In the genomic region with DNA sequence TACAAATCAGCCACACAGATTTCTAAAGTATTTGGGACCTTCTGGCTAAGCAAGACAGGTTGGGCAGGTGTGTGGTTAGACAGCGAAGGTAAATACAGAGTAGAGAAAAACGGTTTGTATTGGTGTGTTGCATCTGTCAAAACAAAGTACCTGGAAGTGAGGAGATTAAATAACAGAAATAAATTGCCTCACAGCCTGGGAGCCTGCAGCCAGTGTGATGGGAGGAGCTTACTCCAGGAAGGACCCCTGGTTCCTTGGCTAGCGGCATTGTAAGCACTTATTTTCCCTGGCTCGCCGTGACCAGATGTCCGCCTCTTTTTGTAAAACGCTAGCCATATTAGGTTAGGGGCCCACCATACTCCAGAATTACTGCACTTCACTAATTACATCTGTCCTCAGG, we compare ENCODE assay signal across 12 mouse cellular contexts. TPM values are rescaled to one million over a fixed set of nuclear protein-coding genes. Genes with fewer than 3 reads are reported as not detected.
A peak's percentile ranks its signal among the peaks of the same experiment; 100 is the strongest.
DNase-seq lines count a peak whose midpoint lies in the region; ATAC-seq and TF ChIP-seq lines count a peak whose summit lies in the region.
"Had no signal": no experiment of that assay in that cellular context is flagged by ENCODE, and none has a peak within 500 bp of the region (broad histone marks: within the 10 kb centered on the region; RNA-seq: fewer than 3 reads in every experiment).

No protein-coding gene starts in this region.

- WGBS in hindbrain, embryonic 10.5 days = 16% methylated on average over 7 of the region's 7 CpGs
- WGBS in hindbrain, embryonic 16.5 days = 27% methylated on average over 7 of the region's 7 CpGs
- 18% methylated on average over 7 of the region's 7 CpGs for WGBS in forebrain, embryonic 14.5 days
- 14% methylated on average over 7 of the region's 7 CpGs for WGBS in limb, embryonic 10.5 days
- WGBS in neural tube, embryonic 12.5 days = 9% methylated on average over 7 of the region's 7 CpGs
- 76% methylated on average over 7 of the region's 7 CpGs for WGBS in liver, postnatal 0 days (ENCODE audit: insufficient replicate concordance)

- H3K9ac ChIP-seq in hindbrain, embryonic 16.5 days (ENCODE audit: low read depth, low read length) = no peak overlapping the region
- peak overlapping the region; percentile 97; the same call in 1 of the 2 replicates for H3K9ac ChIP-seq in forebrain, embryonic 14.5 days (ENCODE audit: low read length)
- H3K9ac ChIP-seq in neural tube, embryonic 12.5 days = no peak overlapping the region
- no peak overlapping the region for H3K9ac ChIP-seq in liver, postnatal 0 days (replicated peaks)
- H3K9ac ChIP-seq: heart, embryonic 12.5 days; liver, embryonic 15.5 days had no signal

- no peaks in the 10 kb centered on the region for H3K9me3 ChIP-seq in hindbrain, embryonic 10.5 days
- no peaks in the 10 kb centered on the region for H3K9me3 ChIP-seq in hindbrain, embryonic 16.5 days (ENCODE audit: control insufficient read depth, low read length)
- no peaks in the 10 kb centered on the region for H3K9me3 ChIP-seq in forebrain, embryonic 14.5 days (replicated peaks; ENCODE audit: control insufficient read depth, low read length)
- no peaks in the 10 kb centered on the region for H3K9me3 ChIP-seq in limb, embryonic 10.5 days (replicated peaks)
- H3K9me3 ChIP-seq in neural tube, embryonic 12.5 days = no peaks in the 10 kb centered on the region
- H3K9me3 ChIP-seq in liver, postnatal 0 days (ENCODE audit: low read length) = no peaks in the 10 kb centered on the region
- H3K9me3 ChIP-seq: heart, embryonic 12.5 days; liver, embryonic 15.5 days had no signal

- H3K36me3 ChIP-seq in hindbrain, embryonic 10.5 days = no peaks in the 10 kb centered on the region
- H3K36me3 ChIP-seq in hindbrain, embryonic 16.5 days (ENCODE audit: control insufficient read depth, insufficient read depth, low read length) = no peaks in the 10 kb centered on the region
- no peaks in the 10 kb centered on the region for H3K36me3 ChIP-seq in forebrain, embryonic 14.5 days (ENCODE audit: control insufficient read depth, insufficient read depth, low read length)
- no peaks in the 10 kb centered on the region for H3K36me3 ChIP-seq in limb, embryonic 10.5 days
- no peaks in the 10 kb centered on the region for H3K36me3 ChIP-seq in neural tube, embryonic 12.5 days
- H3K36me3 ChIP-seq in liver, postnatal 0 days (replicated peaks; ENCODE audit: insufficient read depth, low read length) = no peaks in the 10 kb centered on the region
- H3K36me3 ChIP-seq: heart, embryonic 12.5 days; liver, embryonic 15.5 days had no signal

- H3K4me3 ChIP-seq in hindbrain, embryonic 10.5 days = no peak overlapping the region
- H3K4me3 ChIP-seq in hindbrain, embryonic 16.5 days (ENCODE audit: low read length) = no peak overlapping the region
- no peak overlapping the region for H3K4me3 ChIP-seq in forebrain, embryonic 14.5 days (ENCODE audit: low read depth, low read length)
- H3K4me3 ChIP-seq in limb, embryonic 10.5 days = no peak overlapping the region
- H3K4me3 ChIP-seq in neural tube, embryonic 12.5 days = no peak overlapping the region
- H3K4me3 ChIP-seq in liver, postnatal 0 days (ENCODE audit: low read depth, low read length) = no peak overlapping the region

- no peak for DNase-seq in hindbrain, embryonic 10.5 days (ENCODE audit: low spot score)
- peak; percentile 53 for DNase-seq in forebrain, embryonic 14.5 days (ENCODE audit: low spot score)
- peak; percentile 35 for DNase-seq in limb, embryonic 10.5 days (ENCODE audit: low spot score)
- DNase-seq in B cell, adult 2 months = no peak
- no peak for DNase-seq in liver, postnatal 0 days
- DNase-seq: gastrocnemius, adult 2 months; thymus, postnatal 25 days had no signal

- TF ChIP-seq EP300 in liver, postnatal 0 days (IDR thresholded peaks at IDR 0.05; ENCODE audit: low read depth) = no peak

- peaks cover 35% of the 10 kb centered on the region for H3K27me3 ChIP-seq in hindbrain, embryonic 10.5 days (ENCODE audit: insufficient read depth, poor library complexity, severe bottlenecking)
- H3K27me3 ChIP-seq in hindbrain, embryonic 16.5 days (replicated peaks; ENCODE audit: control insufficient read depth, insufficient read depth, low read length) = no peaks in the 10 kb centered on the region
- no peaks in the 10 kb centered on the region for H3K27me3 ChIP-seq in forebrain, embryonic 14.5 days (replicated peaks; ENCODE audit: control insufficient read depth, insufficient read depth, low read length)
- H3K27me3 ChIP-seq in limb, embryonic 10.5 days (ENCODE audit: low read depth, poor library complexity, severe bottlenecking) = peaks cover 65% of the 10 kb centered on the region
- H3K27me3 ChIP-seq in neural tube, embryonic 12.5 days (replicated peaks) = no peaks in the 10 kb centered on the region
- peaks cover 22% of the 10 kb centered on the region for H3K27me3 ChIP-seq in liver, postnatal 0 days (ENCODE audit: insufficient read depth, low read length)

- no peak for ATAC-seq in hindbrain, embryonic 16.5 days
- ATAC-seq in forebrain, embryonic 14.5 days = no peak
- ATAC-seq in neural tube, embryonic 12.5 days (ENCODE audit: low FRiP score, low read depth) = no peak
- no peak for ATAC-seq in liver, postnatal 0 days
- ATAC-seq in monocyte, adult 5-6 weeks (replicated peaks; ENCODE audit: insufficient number of reproducible peaks, low FRiP score, low TSS enrichment, poor library complexity, severe bottlenecking) = no peak

- TF ChIP-seq CTCF in liver, postnatal 0 days (IDR thresholded peaks at IDR 0.05; ENCODE audit: low read depth) = no peak

- 0 out of 2 replicates have a peak overlapping the region, but pooled peaks have one; percentile 85 for H3K27ac ChIP-seq in hindbrain, embryonic 10.5 days
- H3K27ac ChIP-seq in hindbrain, embryonic 16.5 days (ENCODE audit: low read depth, low read length) = no peak overlapping the region
- H3K27ac ChIP-seq in forebrain, embryonic 14.5 days (ENCODE audit: low read depth, low read length) = peak overlapping the region; percentile 95; the same call in 1 of the 2 replicates
- H3K27ac ChIP-seq in limb, embryonic 10.5 days = no peak overlapping the region
- H3K27ac ChIP-seq in neural tube, embryonic 12.5 days = peak overlapping the region; percentile 16; the same call in 1 of the 2 replicates
- H3K27ac ChIP-seq in liver, postnatal 0 days (ENCODE audit: low read depth) = no peak overlapping the region
- H3K27ac ChIP-seq: liver, embryonic 15.5 days had no signal

- no peak overlapping the region for H3K4me2 ChIP-seq in hindbrain, embryonic 16.5 days (ENCODE audit: low read length)
- H3K4me2 ChIP-seq in forebrain, embryonic 14.5 days (ENCODE audit: low read length) = 0 out of 2 replicates have a peak overlapping the region, but pooled peaks have one; percentile 81
- peak overlapping the region; percentile 94 for H3K4me2 ChIP-seq in neural tube, embryonic 12.5 days (replicated peaks)
- no peak overlapping the region for H3K4me2 ChIP-seq in liver, postnatal 0 days (ENCODE audit: low read depth, low read length)

- H3K4me1 ChIP-seq in hindbrain, embryonic 10.5 days (replicated peaks) = peaks cover 79% of the 10 kb centered on the region
- H3K4me1 ChIP-seq in hindbrain, embryonic 16.5 days (ENCODE audit: control insufficient read depth, insufficient read depth, low read depth, low read length) = peaks cover 22% of the 10 kb centered on the region
- peaks cover 32% of the 10 kb centered on the region for H3K4me1 ChIP-seq in forebrain, embryonic 14.5 days (ENCODE audit: control insufficient read depth, insufficient read depth, low read length)
- peaks cover 49% of the 10 kb centered on the region for H3K4me1 ChIP-seq in limb, embryonic 10.5 days
- peaks cover 75% of the 10 kb centered on the region for H3K4me1 ChIP-seq in neural tube, embryonic 12.5 days
- H3K4me1 ChIP-seq in liver, postnatal 0 days (ENCODE audit: insufficient read depth) = peaks cover 23% of the 10 kb centered on the region

RNA-seq across cellular contexts. Expression of a gene that starts 45.8 kb away (rescaled TPM):
- polyA plus RNA-seq in hindbrain, embryonic 10.5 days (2016; fragmentation: Nextera tagmentation; extraction: Ambion mirVana) = 65.9 and 87.0 TPM in 2 replicates
- polyA plus RNA-seq in hindbrain, embryonic 16.5 days (2015; fragmentation: Nextera tagmentation; extraction: Ambion mirVana) = 151 and 154 TPM in 2 replicates
- polyA plus RNA-seq in forebrain, embryonic 14.5 days (2014; fragmentation: Nextera tagmentation; extraction: Ambion mirVana) = 117 and 162 TPM in 2 replicates
- polyA plus RNA-seq in limb, embryonic 10.5 days (2016; fragmentation: Nextera tagmentation; extraction: Ambion mirVana) = 11.3 and 13.5 TPM in 2 replicates
- 132 and 151 TPM in 2 replicates for polyA plus RNA-seq in neural tube, embryonic 12.5 days (2016; fragmentation: Nextera tagmentation; extraction: Ambion mirVana)
- polyA plus RNA-seq in liver, postnatal 0 days (2015; fragmentation: Nextera tagmentation; extraction: Ambion mirVana) = 2.7 and 2.9 TPM in 2 replicates
- 0.39 TPM in 1 of 3 replicates, not detected in the others for total RNA-seq in monocyte, adult 5-6 weeks (2017)

Comparison
In these comparisons a context has a peak if more than half of its experiments do, and no peak if none do; other contexts are left out.
1. H3K27ac ChIP-seq: peak in hindbrain, embryonic 10.5 days (single experiment), forebrain, embryonic 14.5 days (single experiment) and neural tube, embryonic 12.5 days (single experiment); none in hindbrain, embryonic 16.5 days (single experiment), limb, embryonic 10.5 days (single experiment) and liver, postnatal 0 days (single experiment).
2. DNase-seq: peak in forebrain, embryonic 14.5 days (single experiment) and limb, embryonic 10.5 days (single experiment); none in hindbrain, embryonic 10.5 days (single experiment), B cell, adult 2 months (0 of 2) and liver, postnatal 0 days (single experiment).
3. H3K4me2 ChIP-seq: peak in forebrain, embryonic 14.5 days (single experiment) and neural tube, embryonic 12.5 days (single experiment); none in hindbrain, embryonic 16.5 days (single experiment) and liver, postnatal 0 days (single experiment).